Mouse (Mus musculus) liver (tissue): ENCODE measurements around the gene Alkbh5.
"Not testable (repeated sequence)": the region's sequence is repeated elsewhere in the genome, so short reads cannot be mapped to it uniquely, and the experiment has no call there.

ENCODE experiments used
- DNase-seq: peaks from one replicate; pipeline ENCODE4 v3.0.0-alpha.2; 2020; ENCODE audit warnings: mixed read lengths

The Alkbh5 gene

GRCm38 (mm10) chr11:60545433-60545832, 9.3 kb downstream of the Alkbh5 start:
- DNase-seq = no peak

DNA sequence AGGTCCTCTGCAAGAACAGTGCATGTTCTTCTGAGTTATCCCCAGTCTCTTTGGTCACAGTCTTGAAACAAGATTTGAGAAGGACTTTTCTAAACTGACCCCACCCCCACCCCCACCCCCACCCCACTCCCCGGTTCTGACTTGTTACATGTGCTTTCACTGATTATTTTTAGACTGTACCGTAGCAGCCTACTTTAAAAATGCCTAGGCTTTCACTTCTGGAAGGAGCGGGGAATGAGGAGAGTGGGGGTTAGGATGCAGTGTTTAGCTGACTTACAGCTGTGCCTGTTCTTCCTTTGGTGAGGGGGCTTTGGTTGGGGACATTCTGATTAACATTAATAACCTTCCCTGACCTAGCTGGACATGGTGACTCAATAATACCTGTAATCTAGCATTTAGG, 11.9 kb downstream of the Alkbh5 start:
- DNase-seq = no peak

GRCm38 (mm10) chr11:60553091-60553490, 16.9 kb downstream of the Alkbh5 start:
- no peak for DNase-seq

DNA sequence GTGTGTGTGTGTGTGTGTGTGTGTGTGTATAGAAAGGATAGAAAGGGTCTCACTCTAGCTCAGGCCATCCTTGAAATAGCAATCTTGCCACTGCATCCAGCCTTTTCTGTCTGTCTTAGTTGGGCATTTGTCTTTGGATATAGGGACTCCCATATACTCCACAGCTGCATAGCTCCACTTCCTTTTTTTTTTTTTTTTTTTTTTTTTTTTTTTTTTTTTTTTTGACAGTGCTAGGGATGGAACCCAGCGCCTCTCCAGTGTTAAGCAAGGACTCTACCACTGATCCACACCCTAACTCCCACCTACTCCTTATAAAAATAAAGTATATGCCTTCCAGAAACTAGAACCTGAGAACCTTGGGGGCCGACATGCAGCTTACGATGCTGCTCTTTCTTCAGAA, 21.5 kb downstream of the Alkbh5 start:
- no peak for DNase-seq

- DNase-seq = peak; percentile 62
Measured at GRCm38 (mm10) chr11:60559342-60559741, 23.2 kb downstream of the Alkbh5 start.

DNA sequence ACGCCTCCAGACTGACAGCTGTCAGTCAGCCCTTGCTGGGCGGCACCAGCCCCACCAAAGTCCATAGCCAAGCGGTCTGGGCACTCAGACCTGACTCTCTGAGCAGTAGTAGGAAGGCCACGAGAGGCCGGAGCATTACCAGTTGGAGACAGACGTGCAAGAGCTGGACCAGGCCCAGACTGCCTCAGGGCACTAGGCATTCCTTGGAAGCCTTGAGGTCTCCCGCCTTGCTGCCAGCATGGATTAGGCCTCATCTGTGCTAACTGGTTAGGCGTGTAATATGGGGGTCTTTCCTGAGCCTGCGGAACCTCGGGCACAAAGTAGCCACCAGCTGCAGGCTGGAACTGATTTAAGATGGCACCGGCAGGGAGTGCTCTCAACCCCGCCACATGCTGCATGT, 37.8 kb downstream of the Alkbh5 start:
- not testable (repeated sequence) for DNase-seq
